Mouse (Mus musculus) inflammation-experienced regulatory T-cells, adult 16 weeks (primary cell): ENCODE data around the gene Olfr1138. TPM values are rescaled to one million over a fixed set of nuclear protein-coding genes. Genes with fewer than 3 reads are reported as not detected.

Experiments
- polyA plus RNA-seq: library from polyadenylated mRNA; unstranded; fragments of 100-300 nt; shearing (Covaris generic); gene quantifications from one replicate; pipeline ENCODE4 v1.2.1, GENCODE M21; 2017

Olfr1138 gene
- polyA plus RNA-seq: not detected

DNA sequence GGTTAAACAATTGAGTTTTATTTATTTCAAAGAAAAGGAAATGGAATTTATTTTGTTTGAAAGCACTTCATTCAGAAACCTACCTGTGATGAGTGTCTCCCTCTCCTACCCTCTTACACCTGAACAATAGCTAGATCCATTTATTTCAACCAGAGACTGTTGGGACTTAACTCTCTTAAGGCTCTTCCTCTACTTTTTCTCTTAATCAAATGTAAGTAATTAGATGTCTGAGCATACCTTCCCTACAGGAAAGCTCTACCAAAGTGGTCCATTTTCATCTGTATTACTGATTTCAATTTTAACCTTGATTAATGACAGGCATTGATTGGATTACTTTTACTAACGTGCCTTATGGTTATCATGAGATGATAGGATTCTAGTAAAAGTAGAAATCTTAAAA is at the start of gene Olfr1138:
Olfr1138 (minus strand) TSS at position 101 of the 400 bp plus-strand sequence.

DNA sequence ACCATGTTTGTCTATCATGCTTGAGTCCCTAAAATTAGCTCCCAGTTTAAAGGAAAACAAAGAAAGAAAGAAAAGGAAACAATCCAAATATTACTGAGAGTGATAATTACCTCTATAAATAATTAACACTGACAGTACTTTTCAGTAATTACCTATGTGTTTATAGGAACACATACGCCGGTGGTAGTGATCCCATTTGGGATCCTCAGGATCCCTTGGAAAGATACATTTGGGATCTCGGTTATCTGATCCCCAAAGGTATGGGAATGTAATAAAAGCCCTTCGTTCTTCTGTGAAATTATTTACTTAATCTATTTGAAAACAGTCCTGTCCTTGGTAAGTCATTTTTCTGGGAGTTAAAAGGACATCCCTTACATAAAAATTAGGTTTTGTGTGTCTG is 39.4 kb upstream of the Olfr1138 start, which contains the start of gene Olfr152:
Olfr152 (plus strand) TSS at position 301 of the 400 bp plus-strand sequence.

DNA sequence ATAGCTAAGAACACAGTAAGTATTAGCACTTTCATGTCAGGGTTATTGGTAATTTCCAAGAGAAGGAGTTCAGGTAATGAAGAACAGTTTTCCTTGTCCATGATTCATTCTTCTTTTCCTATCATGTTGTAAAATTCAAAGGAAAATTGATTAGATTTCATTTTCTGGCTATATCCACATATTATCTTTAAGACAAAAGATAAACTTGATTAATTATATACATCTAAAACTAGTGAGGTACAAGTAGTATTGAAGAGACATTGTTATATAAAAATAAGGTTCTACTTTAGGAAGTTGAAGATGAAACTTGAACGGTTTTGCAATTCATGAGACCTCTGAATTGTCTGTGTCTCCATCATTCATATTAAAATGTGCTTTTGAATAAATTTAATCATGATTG is 14.1 kb upstream of the Olfr1138 start, which contains the start of gene Olfr1141:
Olfr1141 (minus strand) TSS at position 101 of the 400 bp plus-strand sequence.

DNA sequence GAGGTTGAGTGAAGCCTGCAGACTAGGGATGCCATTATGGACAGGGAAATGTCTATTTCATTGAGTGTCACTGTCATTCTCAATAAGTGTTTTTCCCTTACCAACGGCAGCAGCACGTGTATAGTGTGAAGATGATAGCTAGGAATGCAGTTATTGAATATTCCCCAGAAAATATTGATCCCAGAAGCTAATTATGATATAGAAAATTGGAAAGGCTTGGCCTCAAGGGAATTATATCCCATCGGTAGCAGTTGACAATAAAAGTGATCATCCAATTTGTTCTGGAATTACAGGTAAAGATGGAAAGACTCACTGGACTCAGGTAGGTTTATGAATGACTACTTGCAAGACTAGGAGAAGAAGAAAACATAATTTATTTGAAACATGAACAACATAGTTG is 3.7 kb upstream of the Olfr1138 start, which contains the start of gene Olfr1140:
Olfr1140 (plus strand) TSS at position 301 of the 400 bp plus-strand sequence.

DNA sequence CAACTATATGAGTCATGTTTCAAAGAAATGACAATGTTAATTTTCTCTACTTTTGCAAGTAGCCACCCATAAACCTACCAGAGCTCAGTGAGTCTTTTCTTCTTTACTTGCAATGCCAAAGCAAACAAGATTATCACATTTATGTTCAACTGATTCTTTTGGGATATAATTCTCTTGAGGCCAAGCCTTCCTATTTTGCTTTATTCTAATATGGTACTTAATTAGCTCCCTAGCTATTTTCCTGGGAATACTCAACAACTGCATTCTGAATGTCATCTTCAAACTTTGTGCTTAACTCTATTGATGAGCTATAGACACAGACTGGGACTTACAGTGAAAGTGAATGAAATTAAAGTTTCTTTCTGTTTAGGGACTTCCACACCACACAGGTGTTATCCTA is 26.7 kb downstream of the Olfr1138 start, which contains the start of gene Olfr1137:
Olfr1137 (minus strand) TSS at position 101 of the 400 bp plus-strand sequence.

DNA sequence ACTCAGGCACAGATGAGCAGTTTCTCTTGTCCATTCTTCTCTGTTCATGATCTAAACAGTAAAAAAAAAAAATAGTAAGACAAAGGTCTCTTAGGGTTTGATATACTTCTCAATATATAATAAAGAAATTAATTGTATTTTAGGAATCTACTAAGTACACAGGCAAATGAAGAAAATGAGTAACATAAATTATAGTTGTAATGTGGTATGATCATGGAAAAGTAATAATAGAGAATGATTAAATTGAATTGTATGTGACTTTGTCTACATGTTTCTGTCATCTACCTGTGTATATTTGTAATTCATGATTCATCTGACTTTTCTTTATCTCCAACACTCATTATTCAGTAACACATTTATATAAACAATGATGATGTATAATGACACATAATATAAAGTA is 45.9 kb downstream of the Olfr1138 start, which contains the start of gene Olfr1136:
Olfr1136 (minus strand) TSS at position 101 of the 400 bp plus-strand sequence.

Other genes starting within 250 kb of the Olfr1138 start
- not detected for gene Pramel7, start 242.9 kb downstream of the Olfr1138 start, polyA plus RNA-seq
- not detected for gene Pramel6, start 233.4 kb downstream of the Olfr1138 start, polyA plus RNA-seq
- gene Olfr153, start 208.2 kb downstream of the Olfr1138 start, polyA plus RNA-seq: not detected
- not detected for gene Olfr1128, start 194.4 kb downstream of the Olfr1138 start, polyA plus RNA-seq
- not detected for gene Olfr1129, start 166.1 kb downstream of the Olfr1138 start, polyA plus RNA-seq
- gene Olfr1130, start 133.8 kb downstream of the Olfr1138 start, polyA plus RNA-seq: not detected
- not detected for gene Olfr1131, start 112.9 kb downstream of the Olfr1138 start, polyA plus RNA-seq
- gene Olfr1132, start 102.4 kb downstream of the Olfr1138 start, polyA plus RNA-seq: not detected
- gene Olfr1133, start 92.6 kb downstream of the Olfr1138 start, polyA plus RNA-seq: not detected
- not detected for gene Olfr1134, start 81.5 kb downstream of the Olfr1138 start, polyA plus RNA-seq
- gene Olfr1135, start 66.3 kb downstream of the Olfr1138 start, polyA plus RNA-seq: not detected
- gene Olfr1136, start 46.0 kb downstream of the Olfr1138 start, polyA plus RNA-seq: not detected
- not detected for gene Olfr1137, start 26.8 kb downstream of the Olfr1138 start, polyA plus RNA-seq
- not detected for gene Olfr1140, start 3.8 kb upstream of the Olfr1138 start, polyA plus RNA-seq
- gene Olfr1141, start 14.0 kb upstream of the Olfr1138 start, polyA plus RNA-seq: not detected
- gene Olfr152, start 39.5 kb upstream of the Olfr1138 start, polyA plus RNA-seq: not detected
- gene Olfr1143, start 60.6 kb upstream of the Olfr1138 start, polyA plus RNA-seq: not detected
- not detected for gene Olfr1145, start 69.8 kb upstream of the Olfr1138 start, polyA plus RNA-seq
- gene Olfr1148, start 90.6 kb upstream of the Olfr1138 start, polyA plus RNA-seq: not detected
- gene Olfr1150-ps1, start 104.0 kb upstream of the Olfr1138 start, polyA plus RNA-seq: not detected
- gene Olfr1151, start 115.9 kb upstream of the Olfr1138 start, polyA plus RNA-seq: not detected
- gene Olfr1152, start 126.5 kb upstream of the Olfr1138 start, polyA plus RNA-seq: not detected
- not detected for gene Olfr1153, start 155.0 kb upstream of the Olfr1138 start, polyA plus RNA-seq
- gene Olfr1154, start 165.2 kb upstream of the Olfr1138 start, polyA plus RNA-seq: not detected
- gene Olfr1155, start 205.2 kb upstream of the Olfr1138 start, polyA plus RNA-seq: not detected
- 0.09 TPM for gene Olfr1156, start 213.1 kb upstream of the Olfr1138 start, polyA plus RNA-seq
- 0.06 TPM for gene Olfr1157, start 228.3 kb upstream of the Olfr1138 start, polyA plus RNA-seq
- gene Olfr74, start 234.7 kb upstream of the Olfr1138 start, polyA plus RNA-seq: not detected